Mouse (Mus musculus): ENCODE measurements around the gene Ccdc146. TPM values are rescaled to one million over a fixed set of nuclear protein-coding genes. Genes with fewer than 3 reads are reported as not detected.

The Ccdc146 gene
- under 1 TPM; 0.71 to 0.82 TPM for total RNA-seq (2021)
- long read RNA-seq, partial matches to known transcripts = 1 of 2 reads
- long read RNA-seq, other reads (novel, unspliced or antisense) = 1 of 2 reads

- peak; percentile 83 to 87 for DNase-seq (ENCODE audit: low spot score in 2 of 2)
Observed at GRCm38 (mm10) chr5:21424614-21425602, at the start of gene Ccdc146, which contains the start of gene Fam185a. Ccdc146 (minus strand) TSS chr5:21424677. Fam185a (plus strand) TSS chr5:21424958.

DNA sequence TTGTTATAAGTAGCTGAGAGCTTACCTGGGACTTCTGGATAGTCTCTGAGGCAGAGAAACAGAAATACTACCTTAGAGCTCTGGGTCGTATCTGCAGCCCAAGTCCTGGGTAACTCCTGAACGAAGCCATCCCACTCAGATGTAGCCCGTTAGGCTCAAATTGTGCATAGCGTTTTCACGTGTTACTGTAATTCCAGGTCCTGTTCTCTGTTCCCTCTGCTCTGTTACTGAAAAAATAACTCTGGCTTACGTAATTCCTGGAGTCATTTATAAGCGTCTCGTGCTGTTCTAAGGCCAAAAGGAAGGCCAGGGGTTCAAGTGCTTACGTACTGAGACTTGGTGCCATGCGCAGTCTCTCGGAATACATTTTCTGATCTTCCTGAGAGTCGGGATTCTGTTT lies 43.6 kb upstream of the Ccdc146 start:
- no peak for DNase-seq (ENCODE audit: low spot score in 2 of 2)

- DNase-seq (ENCODE audit: low spot score in 2 of 2) = no peak
Observed at GRCm38 (mm10) chr5:21467387-21467786, 42.9 kb upstream of the Ccdc146 start.

- peak; percentile 28 to 35 for DNase-seq (ENCODE audit: low spot score in 2 of 2)
Observed at GRCm38 (mm10) chr5:21440833-21441530, 16.5 kb upstream of the Ccdc146 start.

DNA sequence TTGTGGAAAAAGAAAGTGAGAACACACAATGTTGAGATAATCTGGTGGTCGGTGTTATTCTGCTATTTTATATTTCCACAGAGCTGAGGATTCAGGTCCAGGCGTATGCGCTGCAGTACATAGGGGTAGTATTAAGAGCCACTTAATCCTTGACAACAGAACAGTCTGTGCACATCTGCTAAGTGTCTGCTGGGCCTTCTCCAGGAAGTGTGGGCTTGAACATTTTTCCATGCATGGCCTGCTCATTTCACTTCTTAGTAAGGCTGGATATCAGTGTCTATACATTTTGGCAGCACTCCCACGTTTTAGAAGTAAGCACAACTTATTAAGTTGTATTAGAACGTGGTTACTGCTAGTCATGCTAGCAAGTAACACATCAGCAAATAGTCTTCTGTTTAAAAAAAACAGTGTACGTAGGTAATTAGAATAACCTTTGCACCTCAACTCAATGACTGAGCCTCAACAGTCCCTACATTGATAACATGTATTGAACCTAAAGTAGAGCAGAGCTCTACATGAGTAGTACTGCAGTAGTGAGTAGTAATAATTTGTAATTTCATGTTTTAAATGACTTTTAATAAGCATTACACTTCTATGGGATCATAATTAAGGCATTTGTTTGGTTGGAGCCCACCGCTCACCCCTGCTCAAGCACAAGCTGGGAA lies 15.1 kb upstream of the Ccdc146 start:
- DNase-seq (ENCODE audit: low spot score in 2 of 2) = no peak

GRCm38 (mm10) chr5:21438428-21438827 lies 14.0 kb upstream of the Ccdc146 start:
- DNase-seq (ENCODE audit: low spot score in 2 of 2) = no peak

DNA sequence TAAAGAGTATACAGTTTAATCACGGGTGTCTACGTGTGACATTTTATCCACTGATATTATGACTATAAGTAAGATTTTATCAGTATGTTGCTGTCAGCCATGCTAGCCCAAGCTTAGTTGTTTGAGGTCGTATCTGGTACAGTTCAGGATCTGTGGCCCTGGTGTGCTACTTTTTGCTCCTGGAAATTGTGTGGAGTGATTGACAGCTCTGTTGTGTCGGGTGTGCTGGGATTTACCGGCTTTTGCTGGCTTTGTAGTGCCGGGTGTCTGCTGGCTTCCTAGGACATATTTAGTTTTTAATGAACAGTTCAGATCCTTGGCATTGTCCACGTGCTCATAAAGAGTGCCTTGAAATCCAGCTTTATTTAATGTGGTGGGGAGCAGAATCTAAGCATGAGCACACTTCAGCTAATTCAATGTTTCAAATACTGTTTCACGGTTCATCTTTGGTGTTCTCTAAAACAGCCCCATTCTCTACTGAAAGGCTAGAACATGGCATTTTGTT lies 12.0 kb upstream of the Ccdc146 start:
- DNase-seq (ENCODE audit: low spot score in 2 of 2) = no peak

GRCm38 (mm10) chr5:21434148-21434929 lies 9.9 kb upstream of the Ccdc146 start:
- DNase-seq (ENCODE audit: low spot score in 2 of 2) = no peak

GRCm38 (mm10) chr5:21426666-21427065 lies 2.2 kb upstream of the Ccdc146 start:
- no peak for DNase-seq (ENCODE audit: low spot score in 2 of 2)

GRCm38 (mm10) chr5:21420609-21421008 lies 3.9 kb downstream of the Ccdc146 start:
- DNase-seq (ENCODE audit: low spot score in 2 of 2) = no peak

- DNase-seq (ENCODE audit: low spot score in 2 of 2) = no peak
Observed at GRCm38 (mm10) chr5:21418613-21419012, 5.9 kb downstream of the Ccdc146 start.

- no peak for DNase-seq (ENCODE audit: low spot score in 2 of 2)
Observed at GRCm38 (mm10) chr5:21414116-21414820, 10.2 kb downstream of the Ccdc146 start.

DNA sequence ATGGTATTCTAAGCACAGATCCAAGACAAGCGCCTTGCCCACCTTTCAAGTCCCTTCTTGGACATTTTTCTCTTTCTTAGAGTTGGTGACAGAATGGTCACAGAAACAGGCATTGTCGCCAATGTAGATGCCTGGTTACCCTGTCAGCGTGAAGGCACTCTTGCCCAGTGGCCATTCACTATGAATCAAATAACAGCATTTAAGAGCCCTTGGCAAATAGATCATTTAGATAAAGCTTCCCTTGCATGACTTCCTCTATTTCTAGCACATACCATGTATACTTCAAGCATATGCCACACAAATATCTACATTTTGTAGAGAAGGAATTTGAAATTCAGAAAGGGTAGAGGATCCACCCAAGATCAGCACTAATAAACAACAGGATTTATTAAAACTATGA lies 11.2 kb downstream of the Ccdc146 start:
- DNase-seq (ENCODE audit: low spot score in 2 of 2) = no peak

DNA sequence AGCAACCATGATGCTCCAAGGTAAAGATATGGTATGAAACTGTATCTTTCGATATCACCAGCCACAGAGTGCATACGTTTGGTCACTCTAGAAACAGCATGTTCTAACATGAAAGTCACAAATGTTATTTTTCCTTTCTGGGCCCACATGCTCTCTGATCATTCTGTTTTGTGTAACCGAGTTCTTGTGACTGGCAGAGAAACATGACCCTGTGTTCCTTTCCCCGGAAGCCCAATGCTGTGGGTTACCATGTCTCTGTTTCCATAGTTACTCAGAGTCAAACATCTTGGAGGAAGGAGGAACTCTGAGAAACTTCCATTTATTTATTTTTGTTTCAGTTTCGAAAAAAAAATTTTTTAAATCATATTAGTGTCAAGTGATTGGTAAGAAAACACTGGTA lies 12.4 kb downstream of the Ccdc146 start:
- DNase-seq (ENCODE audit: low spot score in 2 of 2) = no peak

DNA sequence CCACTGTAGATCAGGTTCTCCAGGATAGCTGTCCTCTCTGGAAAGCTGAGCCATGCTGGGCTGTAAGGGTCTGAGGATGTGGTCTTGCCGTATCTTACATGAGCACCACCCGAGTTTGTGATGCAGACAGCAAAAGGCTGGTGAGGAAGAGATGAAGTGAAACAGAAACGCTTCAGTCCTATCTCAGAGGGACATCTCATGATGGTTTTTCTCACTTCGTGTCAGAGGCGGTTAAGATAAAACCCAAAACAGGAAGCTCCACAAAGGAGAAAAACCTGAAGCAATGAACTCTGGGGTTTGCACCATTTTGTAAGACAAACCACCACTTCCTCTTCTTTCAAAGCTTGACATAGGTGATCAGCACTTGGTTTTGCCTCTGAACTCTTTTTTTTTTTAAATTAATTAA lies 13.2 kb downstream of the Ccdc146 start:
- DNase-seq (ENCODE audit: low spot score in 2 of 2) = no peak

DNA sequence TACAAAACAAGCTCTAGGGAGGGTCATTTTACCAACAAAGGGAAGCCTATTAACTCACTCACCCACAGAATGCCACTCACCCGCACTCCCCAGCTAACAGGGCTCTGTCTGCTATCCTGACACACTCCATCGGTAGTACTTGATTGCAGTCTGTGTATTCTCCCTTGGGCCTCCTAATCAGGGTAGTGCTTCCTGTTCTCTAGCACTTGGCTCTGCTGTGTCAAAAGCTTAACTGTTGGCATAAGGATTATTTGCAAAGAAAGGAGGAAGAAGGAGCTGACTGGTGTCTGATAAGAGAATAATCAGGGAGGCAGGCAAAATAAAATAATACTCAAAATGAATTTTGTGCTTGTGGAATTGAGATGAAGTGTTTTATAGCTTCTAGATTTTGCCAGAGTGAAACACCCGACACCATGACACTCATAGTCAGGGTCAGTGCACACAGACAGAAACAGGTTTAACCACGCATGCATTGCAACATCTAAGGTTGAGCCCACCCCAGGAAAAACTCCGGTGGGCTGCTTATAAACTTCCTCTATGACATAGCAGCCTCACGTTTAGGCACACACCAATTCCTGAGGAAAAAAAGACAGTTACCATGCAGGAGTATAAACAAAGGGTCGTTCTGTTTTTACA lies 29.2 kb downstream of the Ccdc146 start:
- no peak for DNase-seq (ENCODE audit: low spot score in 2 of 2)

DNA sequence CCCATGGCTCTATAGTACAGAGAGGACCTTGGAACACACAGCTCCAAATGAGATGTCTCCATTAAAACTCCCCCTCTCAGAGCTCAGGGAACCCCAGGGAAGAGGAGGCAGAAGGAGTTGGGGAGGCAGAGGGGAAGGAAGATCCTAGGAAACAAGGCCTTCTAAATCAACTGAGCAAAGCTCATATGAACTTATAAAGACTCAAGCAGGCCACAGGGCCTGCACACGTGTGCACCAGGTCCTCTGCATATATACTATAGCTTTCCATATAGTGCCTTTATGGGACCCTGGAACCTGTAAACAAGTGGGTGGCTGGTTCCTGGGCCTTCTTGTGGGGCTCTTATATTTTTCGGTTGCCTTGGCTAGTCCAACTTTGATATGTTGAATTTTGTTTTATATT lies 29.9 kb downstream of the Ccdc146 start:
- no peak for DNase-seq (ENCODE audit: low spot score in 2 of 2)

GRCm38 (mm10) chr5:21391616-21392384 lies 32.7 kb downstream of the Ccdc146 start:
- no peak for DNase-seq (ENCODE audit: low spot score in 2 of 2)

DNA sequence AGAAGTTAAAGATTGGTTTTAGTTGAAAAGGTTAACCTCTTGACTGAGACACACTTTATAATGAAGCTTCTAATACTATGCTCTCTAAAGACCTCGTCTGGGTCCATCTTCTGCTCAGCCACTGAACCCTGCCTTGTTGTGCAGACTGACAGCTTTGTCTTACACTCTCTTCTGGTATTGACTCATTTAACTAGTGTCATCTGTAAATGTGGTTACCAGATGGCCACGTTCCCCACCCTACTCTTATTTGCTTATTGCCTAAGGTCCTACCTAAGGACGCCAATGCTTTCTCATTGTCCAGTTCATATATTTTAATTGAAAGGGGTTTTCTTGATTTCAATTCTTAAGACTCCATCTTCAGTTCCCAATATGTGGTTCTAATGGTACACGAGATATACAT lies 35.6 kb downstream of the Ccdc146 start:
- DNase-seq (ENCODE audit: low spot score in 2 of 2) = no peak

Data from layer of hippocampus, postnatal 10 days (tissue).